Mouse (Mus musculus): ENCODE data around the gene Ntn4. TPM values are rescaled to one million over a fixed set of nuclear protein-coding genes. Genes with fewer than 3 reads are reported as not detected.

Gene Ntn4
- total RNA-seq, 1 experiment: 1.9 TPM

GRCm38 (mm10) chr10:93731248-93731691, 90.8 kb downstream of the Ntn4 start:
- in situ Hi-C loops (cut with MboI; ENCODE audit: low sequenced_read_pairs in 2 of 2, unreplicated experiment in 2 of 2): no loop called here
- TF ChIP-seq HCFC1 (IDR thresholded peaks at IDR 0.05; ENCODE audit: borderline replicate concordance, insufficient read depth, low read length) (no peak), ZNF384 (IDR thresholded peaks at IDR 0.05; ENCODE audit: low read depth, low read length) (no peak), MAFK (IDR thresholded peaks at IDR 0.05; ENCODE audit: insufficient read depth, low read depth, low read length) (no peak), ZC3H11A (IDR thresholded peaks at IDR 0.05; ENCODE audit: borderline replicate concordance, low read depth, low read length) (no peak), CHD2 (IDR thresholded peaks at IDR 0.05; ENCODE audit: low read depth, low read length) (no peak)
- Histone ChIP-seq H3K4me1 (ENCODE audit: control insufficient read depth in 2 of 2, insufficient read depth in 2 of 2, low read length in 2 of 2, poor library complexity in 1 of 2) (no peaks in the 10 kb centered on the region), H3K9ac (ENCODE audit: insufficient read depth, low read depth, low read length, poor library complexity, severe bottlenecking) (no peak overlapping the region), H3K27ac (ENCODE audit: insufficient read depth, low read depth, low read length, poor library complexity, severe bottlenecking) (no peak overlapping the region), H3K4me3 (ENCODE audit: insufficient read depth in 1 of 2, low read depth in 1 of 2, low read length in 2 of 2, poor library complexity in 1 of 2, severe bottlenecking in 1 of 2) (no peak overlapping the region), H3K36me3 (ENCODE audit: control insufficient read depth, insufficient read depth, low read length, poor library complexity, severe bottlenecking) (no peaks in the 10 kb centered on the region), H3K9me3 (ENCODE audit: control insufficient read depth, insufficient read depth, low read depth, low read length) (no peaks in the 10 kb centered on the region)
- DNase-seq (ENCODE audit: low read depth, low spot score): no peak

- H3K4me1 ChIP-seq (ENCODE audit: control insufficient read depth in 2 of 2, insufficient read depth in 2 of 2, low read length in 2 of 2, poor library complexity in 1 of 2): no peaks in the 10 kb centered on the region
- no peak overlapping the region for H3K27ac ChIP-seq (ENCODE audit: insufficient read depth, low read depth, low read length, poor library complexity, severe bottlenecking)
- H3K4me3 ChIP-seq (ENCODE audit: insufficient read depth in 1 of 2, low read depth in 1 of 2, low read length in 2 of 2, poor library complexity in 1 of 2, severe bottlenecking in 1 of 2): no peak overlapping the region
- in situ Hi-C loops (cut with MboI; ENCODE audit: low sequenced_read_pairs in 2 of 2, unreplicated experiment in 2 of 2): no loop called here
- no peaks in the 10 kb centered on the region for H3K9me3 ChIP-seq (ENCODE audit: control insufficient read depth, insufficient read depth, low read depth, low read length)
- H3K9ac ChIP-seq (ENCODE audit: insufficient read depth, low read depth, low read length, poor library complexity, severe bottlenecking): no peak overlapping the region
- TF ChIP-seq ZNF384 (IDR thresholded peaks at IDR 0.05; ENCODE audit: low read depth, low read length): no peak
- no peak for TF ChIP-seq HCFC1 (IDR thresholded peaks at IDR 0.05; ENCODE audit: borderline replicate concordance, insufficient read depth, low read length)
- no peaks in the 10 kb centered on the region for H3K36me3 ChIP-seq (ENCODE audit: control insufficient read depth, insufficient read depth, low read length, poor library complexity, severe bottlenecking)
- DNase-seq (ENCODE audit: low read depth, low spot score): no peak
Observed at GRCm38 (mm10) chr10:93736114-93736645, 95.7 kb downstream of the Ntn4 start.

- no peak for DNase-seq (ENCODE audit: low read depth, low spot score)
- no peak overlapping the region for H3K9ac ChIP-seq (ENCODE audit: insufficient read depth, low read depth, low read length, poor library complexity, severe bottlenecking)
- no peak overlapping the region for H3K4me3 ChIP-seq (ENCODE audit: insufficient read depth in 1 of 2, low read depth in 1 of 2, low read length in 2 of 2, poor library complexity in 1 of 2, severe bottlenecking in 1 of 2)
- no peaks in the 10 kb centered on the region for H3K9me3 ChIP-seq (ENCODE audit: control insufficient read depth, insufficient read depth, low read depth, low read length)
- no peaks in the 10 kb centered on the region for H3K4me1 ChIP-seq (ENCODE audit: control insufficient read depth in 2 of 2, insufficient read depth in 2 of 2, low read length in 2 of 2, poor library complexity in 1 of 2)
- no peak for TF ChIP-seq HCFC1 (IDR thresholded peaks at IDR 0.05; ENCODE audit: borderline replicate concordance, insufficient read depth, low read length)
- no peak for TF ChIP-seq CHD2 (IDR thresholded peaks at IDR 0.05; ENCODE audit: low read depth, low read length)
- no peak for TF ChIP-seq ZNF384 (IDR thresholded peaks at IDR 0.05; ENCODE audit: low read depth, low read length)
- TF ChIP-seq ZC3H11A (IDR thresholded peaks at IDR 0.05; ENCODE audit: borderline replicate concordance, low read depth, low read length): no peak
- TF ChIP-seq MAFK (IDR thresholded peaks at IDR 0.05; ENCODE audit: insufficient read depth, low read depth, low read length): no peak
- H3K36me3 ChIP-seq (ENCODE audit: control insufficient read depth, insufficient read depth, low read length, poor library complexity, severe bottlenecking): no peaks in the 10 kb centered on the region
- H3K27ac ChIP-seq (ENCODE audit: insufficient read depth, low read depth, low read length, poor library complexity, severe bottlenecking): no peak overlapping the region
- in situ Hi-C loops (cut with MboI; ENCODE audit: low sequenced_read_pairs in 2 of 2, unreplicated experiment in 2 of 2): no loop called here
Observed at GRCm38 (mm10) chr10:93737080-93737479, 96.6 kb downstream of the Ntn4 start.

- Histone ChIP-seq H3K9ac (ENCODE audit: insufficient read depth, low read depth, low read length, poor library complexity, severe bottlenecking) (no peak overlapping the region), H3K4me1 (ENCODE audit: control insufficient read depth in 2 of 2, insufficient read depth in 2 of 2, low read length in 2 of 2, poor library complexity in 1 of 2) (no peaks in the 10 kb centered on the region), H3K4me3 (ENCODE audit: insufficient read depth in 1 of 2, low read depth in 1 of 2, low read length in 2 of 2, poor library complexity in 1 of 2, severe bottlenecking in 1 of 2) (no peak overlapping the region), H3K36me3 (ENCODE audit: control insufficient read depth, insufficient read depth, low read length, poor library complexity, severe bottlenecking) (no peaks in the 10 kb centered on the region), H3K9me3 (ENCODE audit: control insufficient read depth, insufficient read depth, low read depth, low read length) (no peaks in the 10 kb centered on the region), H3K27ac (ENCODE audit: insufficient read depth, low read depth, low read length, poor library complexity, severe bottlenecking) (no peak overlapping the region)
- DNase-seq (ENCODE audit: low read depth, low spot score): no peak
- TF ChIP-seq ZC3H11A (IDR thresholded peaks at IDR 0.05; ENCODE audit: borderline replicate concordance, low read depth, low read length) (no peak), ZNF384 (IDR thresholded peaks at IDR 0.05; ENCODE audit: low read depth, low read length) (no peak), CHD2 (IDR thresholded peaks at IDR 0.05; ENCODE audit: low read depth, low read length) (no peak), HCFC1 (IDR thresholded peaks at IDR 0.05; ENCODE audit: borderline replicate concordance, insufficient read depth, low read length) (no peak), MAFK (IDR thresholded peaks at IDR 0.05; ENCODE audit: insufficient read depth, low read depth, low read length) (no peak)
- in situ Hi-C loops (cut with MboI; ENCODE audit: low sequenced_read_pairs in 2 of 2, unreplicated experiment in 2 of 2): no loop called here
Observed at GRCm38 (mm10) chr10:93741446-93742096, 101.1 kb downstream of the Ntn4 start.

Data from ES-E14 (cell line).